Comparison of ENCODE assay signal across 24 mouse cellular contexts in the genomic region with DNA sequence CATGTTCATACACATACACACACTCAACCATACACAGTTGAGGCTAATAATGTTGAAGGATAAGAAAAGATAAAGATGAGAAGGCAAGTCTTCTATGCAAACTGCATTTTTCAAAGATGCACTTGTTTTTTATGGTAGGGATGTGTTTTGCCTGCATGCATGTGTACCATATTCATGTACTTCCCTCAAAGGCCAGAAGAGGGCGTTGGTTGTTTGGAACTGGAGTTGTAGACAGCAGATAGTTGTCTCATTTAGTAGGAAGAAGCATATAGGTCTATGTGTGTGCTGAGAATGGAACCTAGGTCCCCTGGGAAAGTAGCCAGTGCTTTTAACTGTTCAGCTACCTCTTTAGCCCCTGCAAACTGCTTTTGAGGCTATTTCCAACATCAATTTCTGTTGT.
DNase-seq lines count a peak whose midpoint lies in the region; ATAC-seq and TF ChIP-seq lines count a peak whose summit lies in the region.
"Had no signal": no experiment of that assay in that cellular context is flagged by ENCODE, and none has a peak within 500 bp of the region (broad histone marks: within the 10 kb centered on the region; RNA-seq: fewer than 3 reads in every experiment).

No protein-coding gene starts in this region.

- H3K27ac ChIP-seq in intestine, postnatal 0 days (ENCODE audit: low read depth, low read length), result no peak overlapping the region
- no peak overlapping the region for H3K27ac ChIP-seq in intestine, embryonic 15.5 days
- H3K27ac ChIP-seq in lung, postnatal 0 days (ENCODE audit: low read length), result no peak overlapping the region
- H3K27ac ChIP-seq in ES-E14 (ENCODE audit: insufficient read depth, low read depth, low read length, poor library complexity, severe bottlenecking), result no peak overlapping the region
- H3K27ac ChIP-seq: embryonic facial prominence, embryonic 13.5 days; forebrain, embryonic 12.5 days; midbrain, embryonic 15.5 days had no signal

- no peak overlapping the region for H3K4me3 ChIP-seq in intestine, postnatal 0 days (ENCODE audit: low read depth, low read length)
- H3K4me3 ChIP-seq in intestine, embryonic 15.5 days (replicated peaks), result no peak overlapping the region
- no peak overlapping the region for H3K4me3 ChIP-seq in lung, postnatal 0 days (ENCODE audit: low read depth, low read length)
- no peak overlapping the region for H3K4me3 ChIP-seq in ES-E14 (ENCODE audit: insufficient read depth in 1 of 2, low read depth in 1 of 2, low read length in 2 of 2, poor library complexity in 1 of 2, severe bottlenecking in 1 of 2)
- H3K4me3 ChIP-seq: embryonic facial prominence, embryonic 13.5 days; erythroblast, embryonic 14.5 days; forebrain, embryonic 12.5 days; midbrain, embryonic 15.5 days had no signal

- H3K36me3 ChIP-seq in intestine, postnatal 0 days (ENCODE audit: control insufficient read depth, insufficient read depth), result no peaks in the 10 kb centered on the region
- no peaks in the 10 kb centered on the region for H3K36me3 ChIP-seq in intestine, embryonic 15.5 days
- H3K36me3 ChIP-seq in lung, postnatal 0 days (ENCODE audit: insufficient read depth, low read length), result no peaks in the 10 kb centered on the region
- H3K36me3 ChIP-seq in ES-E14 (ENCODE audit: control insufficient read depth, insufficient read depth, low read length, poor library complexity, severe bottlenecking), result no peaks in the 10 kb centered on the region
- H3K36me3 ChIP-seq: embryonic facial prominence, embryonic 13.5 days; forebrain, embryonic 12.5 days; midbrain, embryonic 15.5 days had no signal

- TF ChIP-seq EP300 in lung, postnatal 0 days (IDR thresholded peaks at IDR 0.05), result no peak

- no peak overlapping the region for H3K4me2 ChIP-seq in intestine, postnatal 0 days (replicated peaks; ENCODE audit: low read depth)
- H3K4me2 ChIP-seq in intestine, embryonic 15.5 days (replicated peaks), result no peak overlapping the region
- H3K4me2 ChIP-seq in lung, postnatal 0 days (replicated peaks; ENCODE audit: low read depth, low read length), result no peak overlapping the region
- H3K4me2 ChIP-seq: embryonic facial prominence, embryonic 13.5 days; forebrain, embryonic 12.5 days; heart, embryonic 11.5 days; midbrain, embryonic 15.5 days had no signal

- no peaks in the 10 kb centered on the region for H3K9me3 ChIP-seq in intestine, postnatal 0 days (ENCODE audit: control insufficient read depth)
- H3K9me3 ChIP-seq in intestine, embryonic 15.5 days, result no peaks in the 10 kb centered on the region
- no peaks in the 10 kb centered on the region for H3K9me3 ChIP-seq in lung, postnatal 0 days (ENCODE audit: low read length)
- no peaks in the 10 kb centered on the region for H3K9me3 ChIP-seq in ES-E14 (ENCODE audit: control insufficient read depth, insufficient read depth, low read depth, low read length)
- H3K9me3 ChIP-seq: embryonic facial prominence, embryonic 13.5 days; forebrain, embryonic 12.5 days; midbrain, embryonic 15.5 days had no signal

- DNase-seq in lung, postnatal 0 days (ENCODE audit: low spot score), result no peak
- DNase-seq in lung, postnatal 4 days, result no peak
- DNase-seq in ES-E14 (ENCODE audit: low read depth, low spot score), result peak; percentile 40
- DNase-seq in c-Kit-positive CD71-negative TER-119-negative erythroid progenitor cells, embryonic 14.5 days (ENCODE audit: low read depth), result peak; percentile 19
- DNase-seq in ovary, postnatal 14 days (ENCODE audit: low spot score), result no peak
- DNase-seq in left cerebral cortex, adult 9 months (ENCODE audit: low spot score in 2 of 2), result no peak
- DNase-seq: adrenal gland, postnatal 10 days; cerebellum, adult 2 months; cerebellum, postnatal 25 days; embryo, embryonic 11 days; kidney, adult 18-20 months; kidney, postnatal 25 days; right cerebral cortex, adult 18-20 months; right cerebral cortex, postnatal 4 days; thymus, adult 18-20 months had no signal

- H3K9ac ChIP-seq in intestine, postnatal 0 days (ENCODE audit: low read depth, low read length), result no peak overlapping the region
- no peak overlapping the region for H3K9ac ChIP-seq in intestine, embryonic 15.5 days
- no peak overlapping the region for H3K9ac ChIP-seq in lung, postnatal 0 days (replicated peaks; ENCODE audit: low read depth)
- H3K9ac ChIP-seq in ES-E14 (ENCODE audit: insufficient read depth, low read depth, low read length, poor library complexity, severe bottlenecking), result no peak overlapping the region
- H3K9ac ChIP-seq: embryonic facial prominence, embryonic 13.5 days; forebrain, embryonic 12.5 days; midbrain, embryonic 15.5 days had no signal

- H3K27me3 ChIP-seq in intestine, postnatal 0 days (replicated peaks; ENCODE audit: control insufficient read depth, insufficient read depth, low read length), result 0 out of 2 replicates have a peak, but pooled peaks cover 3% of the 10 kb centered on the region
- H3K27me3 ChIP-seq in intestine, embryonic 15.5 days (replicated peaks), result no peaks in the 10 kb centered on the region
- H3K27me3 ChIP-seq in lung, postnatal 0 days (replicated peaks; ENCODE audit: insufficient read depth, low read length), result no peaks in the 10 kb centered on the region
- H3K27me3 ChIP-seq: midbrain, embryonic 15.5 days had no signal

- in situ Hi-C loops in ES-E14 (cut with MboI; ENCODE audit: low sequenced_read_pairs in 2 of 2, unreplicated experiment in 2 of 2), result no loop called here

- peaks cover 5% of the 10 kb centered on the region; the same call in 1 of the 2 replicates for H3K4me1 ChIP-seq in intestine, postnatal 0 days (replicated peaks; ENCODE audit: control insufficient read depth, insufficient read depth, low read length)
- 0 out of 2 replicates have a peak, but pooled peaks cover 3% of the 10 kb centered on the region for H3K4me1 ChIP-seq in intestine, embryonic 15.5 days (replicated peaks)
- peaks cover 3% of the 10 kb centered on the region; the same call in 1 of the 2 replicates for H3K4me1 ChIP-seq in lung, postnatal 0 days (ENCODE audit: insufficient read depth, low read depth, low read length)
- no peaks in the 10 kb centered on the region for H3K4me1 ChIP-seq in ES-E14 (ENCODE audit: control insufficient read depth in 2 of 2, insufficient read depth in 2 of 2, low read length in 2 of 2, poor library complexity in 1 of 2)
- H3K4me1 ChIP-seq: midbrain, embryonic 15.5 days had no signal

- WGBS in intestine, postnatal 0 days, result 0% methylated on average over 1 of the region's 1 CpGs
- 8% methylated on average over 1 of the region's 1 CpGs for WGBS in intestine, embryonic 15.5 days
- 6% methylated on average over 1 of the region's 1 CpGs for WGBS in lung, postnatal 0 days

- peak; percentile 36 for TF ChIP-seq CTCF in intestine, postnatal 0 days (IDR thresholded peaks at IDR 0.05; ENCODE audit: low read depth)
- TF ChIP-seq CTCF in lung, postnatal 0 days (IDR thresholded peaks at IDR 0.05), result peak; percentile 31

- ATAC-seq in intestine, postnatal 0 days, result no peak
- no peak for ATAC-seq in intestine, embryonic 15.5 days
- no peak for ATAC-seq in lung, postnatal 0 days
- ATAC-seq: activated CD4-positive, CD25-positive, alpha-beta regulatory T cell, adult 4 months; hindbrain, embryonic 16.5 days; midbrain, embryonic 15.5 days had no signal

TF ChIP-seq in ES-E14, 5 proteins besides CTCF, POLR2A, EP300 and RAD21:
- no peak for TF ChIP-seq HCFC1 (IDR thresholded peaks at IDR 0.05; ENCODE audit: borderline replicate concordance, insufficient read depth, low read length)
- no peak for TF ChIP-seq MAFK (IDR thresholded peaks at IDR 0.05; ENCODE audit: insufficient read depth, low read depth, low read length)
- no peak for TF ChIP-seq ZNF384 (IDR thresholded peaks at IDR 0.05; ENCODE audit: low read depth, low read length)
- TF ChIP-seq ZC3H11A (IDR thresholded peaks at IDR 0.05; ENCODE audit: borderline replicate concordance, low read depth, low read length), result no peak
- TF ChIP-seq CHD2 (IDR thresholded peaks at IDR 0.05; ENCODE audit: low read depth, low read length), result no peak
TF ChIP-seq in ES-E14: peak in this region for 0.

Comparison
In these comparisons a context has a peak if more than half of its experiments do, and no peak if none do; other contexts are left out.
1. DNase-seq: peak in ES-E14 (single experiment) and c-Kit-positive CD71-negative TER-119-negative erythroid progenitor cells, embryonic 14.5 days (single experiment); none in lung, postnatal 0 days (single experiment), lung, postnatal 4 days (0 of 2), ovary, postnatal 14 days (single experiment) and left cerebral cortex, adult 9 months (0 of 2).